ENCODE assay signal across 8 mouse cellular contexts in the genomic region with DNA sequence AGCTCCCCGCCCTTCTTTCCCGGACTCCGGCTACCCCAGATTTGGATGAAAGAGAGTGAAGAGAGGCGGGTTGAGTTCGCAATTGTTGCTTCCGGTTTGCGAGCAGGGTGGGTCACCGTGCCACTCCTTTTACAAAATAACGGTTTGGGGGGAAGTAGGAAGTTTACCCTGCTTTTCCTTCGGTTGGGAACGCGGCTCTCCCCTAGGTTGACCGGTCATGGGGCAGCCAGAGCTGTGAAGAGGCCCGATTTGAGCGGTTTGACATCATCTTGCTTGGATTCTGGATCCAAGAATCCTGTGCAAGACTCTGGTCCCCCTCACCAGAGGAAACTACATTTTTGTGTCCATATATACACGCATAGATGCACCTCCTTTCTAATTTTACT. TPM values are rescaled to one million over a fixed set of nuclear protein-coding genes. Genes with fewer than 3 reads are reported as not detected.
A peak's percentile ranks its signal among the peaks of the same experiment; 100 is the strongest.
DNase-seq lines count a peak whose midpoint lies in the region; ATAC-seq lines count a peak whose summit lies in the region.

No protein-coding gene starts in this region.

- no peaks in the 10 kb centered on the region for H3K9me3 ChIP-seq in kidney, embryonic 14.5 days (ENCODE audit: control insufficient read depth, low read length)
- no peaks in the 10 kb centered on the region for H3K9me3 ChIP-seq in embryonic facial prominence, embryonic 10.5 days
- no peaks in the 10 kb centered on the region for H3K9me3 ChIP-seq in hindbrain, embryonic 15.5 days
- no peaks in the 10 kb centered on the region for H3K9me3 ChIP-seq in midbrain, embryonic 14.5 days (ENCODE audit: control insufficient read depth, low read length)

- ATAC-seq in kidney, embryonic 14.5 days (ENCODE audit: low FRiP score, low TSS enrichment): peak; percentile 40
- peak; percentile 49 for ATAC-seq in hindbrain, embryonic 15.5 days (ENCODE audit: low FRiP score, low read depth)
- peak; percentile 44 for ATAC-seq in midbrain, embryonic 14.5 days (ENCODE audit: low FRiP score, low TSS enrichment)

- WGBS in kidney, embryonic 14.5 days: under 1% methylated on average over 16 of the region's 16 CpGs
- under 1% methylated on average over 16 of the region's 16 CpGs for WGBS in embryonic facial prominence, embryonic 10.5 days
- WGBS in hindbrain, embryonic 15.5 days: under 1% methylated on average over 16 of the region's 16 CpGs
- 1% methylated on average over 16 of the region's 16 CpGs for WGBS in midbrain, embryonic 14.5 days

- H3K4me3 ChIP-seq in kidney, embryonic 14.5 days (ENCODE audit: low read length): peak overlapping the region; percentile 90
- peak overlapping the region; percentile 89 for H3K4me3 ChIP-seq in embryonic facial prominence, embryonic 10.5 days
- H3K4me3 ChIP-seq in hindbrain, embryonic 15.5 days: peak overlapping the region; percentile 86
- peak overlapping the region; percentile 95 for H3K4me3 ChIP-seq in midbrain, embryonic 14.5 days (replicated peaks; ENCODE audit: low read depth, low read length)

- peaks cover 13% of the 10 kb centered on the region for H3K4me1 ChIP-seq in kidney, embryonic 14.5 days (ENCODE audit: control insufficient read depth, insufficient read depth, low read length)
- peaks cover 32% of the 10 kb centered on the region for H3K4me1 ChIP-seq in embryonic facial prominence, embryonic 10.5 days
- peaks cover 43% of the 10 kb centered on the region for H3K4me1 ChIP-seq in hindbrain, embryonic 15.5 days (replicated peaks)
- peaks cover 36% of the 10 kb centered on the region for H3K4me1 ChIP-seq in midbrain, embryonic 14.5 days (ENCODE audit: control insufficient read depth, insufficient read depth, low read length)

- no peak for DNase-seq in kidney, postnatal 4 days
- DNase-seq in embryonic facial prominence, embryonic 10.5 days (ENCODE audit: low spot score): no peak
- no peak for DNase-seq in midbrain, embryonic 14.5 days
- DNase-seq in gastrocnemius, adult 18-20 months (ENCODE audit: low spot score): no peak
- DNase-seq in Muller cell, postnatal 12 days (ENCODE audit: inconsistent ontology term): no peak
- DNase-seq in right cerebral cortex, adult 2 months (ENCODE audit: low spot score in 2 of 2): no peak

- H3K4me2 ChIP-seq in kidney, embryonic 14.5 days (replicated peaks; ENCODE audit: low read depth, low read length): peak overlapping the region; percentile 79
- H3K4me2 ChIP-seq in hindbrain, embryonic 15.5 days: peak overlapping the region; percentile 84
- peak overlapping the region; percentile 87 for H3K4me2 ChIP-seq in midbrain, embryonic 14.5 days (ENCODE audit: low read length)

- H3K9ac ChIP-seq in kidney, embryonic 14.5 days (ENCODE audit: low read depth, low read length): peak overlapping the region; percentile 54; the same call in 1 of the 2 replicates
- H3K9ac ChIP-seq in hindbrain, embryonic 15.5 days: peak overlapping the region; percentile 55
- H3K9ac ChIP-seq in midbrain, embryonic 14.5 days (replicated peaks; ENCODE audit: low read length): peak overlapping the region; percentile 54

- H3K27ac ChIP-seq in kidney, embryonic 14.5 days (ENCODE audit: low read depth, low read length): peak overlapping the region; percentile 38; the same call in 1 of the 2 replicates
- H3K27ac ChIP-seq in embryonic facial prominence, embryonic 10.5 days (replicated peaks): peak overlapping the region; percentile 80
- peak overlapping the region; percentile 96 for H3K27ac ChIP-seq in hindbrain, embryonic 15.5 days (replicated peaks)
- peak overlapping the region; percentile 45 for H3K27ac ChIP-seq in midbrain, embryonic 14.5 days (replicated peaks; ENCODE audit: low read depth, low read length)

- H3K27me3 ChIP-seq in kidney, embryonic 14.5 days (ENCODE audit: control insufficient read depth, insufficient read depth, low read length): no peaks in the 10 kb centered on the region
- H3K27me3 ChIP-seq in embryonic facial prominence, embryonic 10.5 days (replicated peaks; ENCODE audit: low read depth, poor library complexity, severe bottlenecking): no peaks in the 10 kb centered on the region
- H3K27me3 ChIP-seq in hindbrain, embryonic 15.5 days: no peaks in the 10 kb centered on the region
- no peaks in the 10 kb centered on the region for H3K27me3 ChIP-seq in midbrain, embryonic 14.5 days (ENCODE audit: control insufficient read depth, insufficient read depth, low read length)

- H3K36me3 ChIP-seq in kidney, embryonic 14.5 days (ENCODE audit: control insufficient read depth, insufficient read depth, low read length): no peaks in the 10 kb centered on the region
- no peaks in the 10 kb centered on the region for H3K36me3 ChIP-seq in embryonic facial prominence, embryonic 10.5 days (replicated peaks)
- H3K36me3 ChIP-seq in hindbrain, embryonic 15.5 days: no peaks in the 10 kb centered on the region
- H3K36me3 ChIP-seq in midbrain, embryonic 14.5 days (ENCODE audit: control insufficient read depth, insufficient read depth, low read length): no peaks in the 10 kb centered on the region

RNA-seq across cellular contexts. Expression of gene Large1, which starts 0.4 kb away (rescaled TPM):
- polyA plus RNA-seq in kidney, embryonic 14.5 days (2014; fragmentation: Nextera tagmentation; extraction: Ambion mirVana): 8.1 and 10.4 TPM in 2 replicates
- polyA plus RNA-seq in embryonic facial prominence, embryonic 10.5 days (2016; fragmentation: Nextera tagmentation; extraction: Ambion mirVana): 5.1 and 5.4 TPM in 2 replicates
- 15.8 and 16.1 TPM in 2 replicates for polyA plus RNA-seq in hindbrain, embryonic 15.5 days (2015; fragmentation: Nextera tagmentation; extraction: Ambion mirVana)
- 23.0 and 23.9 TPM in 2 replicates for polyA plus RNA-seq in midbrain, embryonic 14.5 days (2014; fragmentation: Nextera tagmentation; extraction: Ambion mirVana)
- 10 to 100 TPM; 25.2 to 33.0 TPM for total RNA-seq in gastrocnemius, adult 18-20 months (2021)

Comparison
In these comparisons a context has a peak if more than half of its experiments do, and no peak if none do; other contexts are left out.
1. H3K27ac ChIP-seq: peak in every context shown above with its lines; median percentile 96 in hindbrain, embryonic 15.5 days; 80 in embryonic facial prominence, embryonic 10.5 days; 45 in midbrain, embryonic 14.5 days; 38 in kidney, embryonic 14.5 days.